Mouse (Mus musculus): ENCODE measurements around the gene Hoxa11.
A peak's percentile ranks its signal among the peaks of the same experiment; 100 is the strongest.

Hoxa11 gene

DNA sequence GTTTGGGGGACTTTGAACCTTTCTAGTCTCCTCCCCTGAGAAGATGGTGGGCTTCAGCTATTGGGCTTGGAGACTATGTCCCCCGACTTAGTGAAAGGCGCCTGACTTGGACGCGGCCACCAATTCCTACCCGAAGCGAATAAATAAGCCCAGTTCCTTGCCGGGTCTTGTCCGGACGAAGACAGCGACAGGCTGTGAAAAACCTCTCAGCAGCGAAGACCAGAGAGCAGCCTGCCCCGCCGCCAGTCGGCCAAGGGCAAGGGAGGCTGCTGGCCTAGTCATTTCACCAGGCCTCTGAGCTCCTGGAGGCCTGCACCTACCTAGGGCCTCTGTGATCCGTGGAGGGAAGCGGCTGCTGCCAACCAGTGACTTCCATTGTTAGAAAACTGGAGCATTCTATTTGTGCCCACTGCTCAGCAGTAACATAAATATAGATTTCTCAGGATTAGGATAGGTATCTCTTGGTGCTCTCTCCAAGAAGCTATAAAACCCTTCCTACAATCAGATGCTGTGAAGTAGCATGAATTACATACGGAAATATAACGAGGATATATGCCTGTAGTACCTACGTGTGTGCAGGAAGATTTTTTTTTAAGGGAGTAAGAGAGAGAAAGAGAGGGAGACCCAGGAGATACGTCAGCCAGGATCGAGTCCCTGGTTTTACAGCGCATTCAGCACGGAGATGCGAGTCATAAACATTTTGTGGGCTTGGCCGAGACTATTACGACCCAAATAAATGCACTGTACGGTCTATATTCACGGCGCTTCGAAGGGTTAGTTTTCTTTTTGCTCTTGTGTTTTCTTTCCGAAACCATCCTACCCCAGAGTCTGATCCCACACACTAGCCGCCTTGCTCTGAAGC, 25.4 kb downstream of the Hoxa11 start:
- no peak for DNase-seq (ENCODE audit: extremely low spot score, low spot score)

GRCm38 (mm10) chr6:52219234-52219942, 26.2 kb downstream of the Hoxa11 start:
- no peak for DNase-seq (ENCODE audit: extremely low spot score, low spot score)

DNA sequence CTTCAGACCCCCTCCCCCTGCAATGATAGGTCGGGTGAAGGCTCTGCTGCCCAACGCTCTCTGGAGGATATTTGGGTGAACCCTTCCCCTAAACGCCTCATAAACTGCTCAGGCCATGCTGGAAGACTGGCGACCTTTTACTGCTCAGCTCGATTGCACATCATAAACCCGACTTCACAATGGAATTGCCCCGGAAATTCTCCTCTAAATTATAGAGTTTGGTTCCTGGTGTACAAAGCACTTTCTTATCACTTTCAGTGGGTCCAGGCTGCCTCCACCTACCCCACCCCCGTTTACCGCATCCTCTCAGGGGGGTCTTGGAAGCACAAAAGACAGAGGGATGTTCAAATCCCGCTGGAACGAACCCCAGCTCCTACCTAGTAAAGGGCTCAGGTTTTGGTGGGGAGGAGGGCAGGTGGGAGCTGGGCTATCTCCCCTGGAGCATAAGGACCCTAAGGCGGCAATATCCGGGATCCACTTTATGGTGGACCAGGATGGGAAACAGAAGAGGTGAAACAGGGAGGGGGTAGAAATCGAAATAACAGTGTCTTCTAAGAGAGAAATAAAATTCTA, 26.9 kb downstream of the Hoxa11 start:
- DNase-seq (ENCODE audit: extremely low spot score, low spot score): no peak

DNA sequence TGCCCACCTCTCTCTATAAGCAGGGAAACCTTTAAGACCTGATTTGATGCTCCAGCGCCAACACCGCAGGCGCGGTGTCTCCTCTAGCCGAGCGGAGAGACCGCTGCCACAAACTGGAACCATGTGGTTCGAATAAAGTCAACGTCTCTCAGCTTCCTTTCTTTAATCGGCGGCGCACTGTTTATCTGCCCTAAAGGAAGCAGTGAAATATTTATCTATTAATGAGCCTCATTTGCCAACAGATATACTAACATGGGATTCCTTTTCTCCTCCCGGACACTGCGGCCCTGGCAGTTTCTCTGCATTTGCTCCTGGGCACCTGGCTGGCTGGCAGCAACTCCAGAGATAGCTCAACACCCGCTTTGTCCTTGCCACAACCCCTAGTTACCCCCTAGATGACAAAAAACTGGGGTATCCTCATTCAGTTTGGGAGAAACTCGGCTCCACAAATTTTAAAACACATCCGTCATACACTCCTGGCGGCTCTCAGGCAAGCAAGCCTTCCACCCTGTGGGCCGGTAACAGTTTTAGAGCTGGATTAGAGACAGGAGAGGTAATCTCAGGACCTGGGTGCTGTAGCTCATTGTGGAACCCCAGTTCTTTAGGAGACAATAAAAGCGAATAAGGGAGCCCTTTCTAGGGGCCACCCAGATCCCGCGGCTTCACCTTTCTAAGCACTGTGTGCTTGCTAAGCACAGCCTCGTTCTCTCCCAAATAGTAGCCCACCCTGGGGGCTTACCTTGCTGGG, 27.5 kb downstream of the Hoxa11 start:
- DNase-seq (ENCODE audit: extremely low spot score, low spot score): no peak

DNA sequence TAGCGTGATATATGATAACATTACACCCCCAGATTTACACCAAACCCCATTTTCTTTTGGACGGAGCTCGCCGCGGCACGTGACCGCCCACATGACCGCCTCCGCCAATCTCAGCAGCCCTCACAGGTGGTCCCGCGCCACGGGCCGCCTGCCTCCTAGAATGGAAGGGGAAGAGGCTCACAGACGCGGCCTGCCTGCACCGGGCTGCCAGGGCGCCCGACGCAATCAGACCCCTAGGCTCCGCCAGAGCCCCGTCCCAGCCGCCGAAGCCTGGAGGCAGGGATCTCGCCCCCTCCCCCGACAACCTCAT, 28.2 kb downstream of the Hoxa11 start:
- peak; percentile 93 for DNase-seq (ENCODE audit: extremely low spot score, low spot score)

DNA sequence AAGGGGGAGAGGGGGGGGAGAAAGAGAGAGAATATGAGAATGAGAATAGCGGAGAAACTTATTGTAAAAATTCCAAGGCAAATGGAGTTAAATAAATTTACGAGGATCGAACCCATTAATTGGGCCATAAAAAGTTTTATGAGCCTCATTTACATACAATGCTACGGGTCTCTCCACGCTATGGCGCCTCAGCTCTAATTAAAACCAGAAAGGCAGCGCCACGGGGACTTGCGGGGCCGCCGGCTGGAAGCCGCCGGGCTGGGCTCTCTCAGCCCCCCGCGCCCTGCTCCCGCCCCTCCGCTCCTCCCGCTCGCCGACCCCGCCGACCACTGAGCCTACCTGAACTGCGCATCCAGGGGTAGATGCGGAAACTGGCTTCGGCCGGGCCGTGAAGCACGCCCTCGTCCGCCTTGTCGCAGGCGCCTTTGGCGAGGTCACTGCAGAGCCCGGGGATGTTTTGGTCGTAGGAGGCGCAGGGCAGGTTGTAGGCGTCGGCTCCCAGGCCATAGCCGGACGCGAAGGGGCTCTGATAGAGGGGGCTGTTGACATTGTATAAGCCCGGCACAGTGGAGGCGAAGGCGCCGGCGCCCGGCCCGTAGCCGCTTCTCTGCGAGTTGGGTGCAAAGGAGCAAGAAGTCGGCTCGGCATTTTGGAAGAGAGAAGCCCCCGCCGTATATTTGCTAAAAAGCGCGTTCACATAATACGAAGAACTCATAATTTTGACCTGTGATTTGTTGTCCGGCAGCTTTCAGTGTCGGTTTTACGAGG, 28.7 kb downstream of the Hoxa11 start:
- no peak for DNase-seq (ENCODE audit: extremely low spot score, low spot score)

DNA sequence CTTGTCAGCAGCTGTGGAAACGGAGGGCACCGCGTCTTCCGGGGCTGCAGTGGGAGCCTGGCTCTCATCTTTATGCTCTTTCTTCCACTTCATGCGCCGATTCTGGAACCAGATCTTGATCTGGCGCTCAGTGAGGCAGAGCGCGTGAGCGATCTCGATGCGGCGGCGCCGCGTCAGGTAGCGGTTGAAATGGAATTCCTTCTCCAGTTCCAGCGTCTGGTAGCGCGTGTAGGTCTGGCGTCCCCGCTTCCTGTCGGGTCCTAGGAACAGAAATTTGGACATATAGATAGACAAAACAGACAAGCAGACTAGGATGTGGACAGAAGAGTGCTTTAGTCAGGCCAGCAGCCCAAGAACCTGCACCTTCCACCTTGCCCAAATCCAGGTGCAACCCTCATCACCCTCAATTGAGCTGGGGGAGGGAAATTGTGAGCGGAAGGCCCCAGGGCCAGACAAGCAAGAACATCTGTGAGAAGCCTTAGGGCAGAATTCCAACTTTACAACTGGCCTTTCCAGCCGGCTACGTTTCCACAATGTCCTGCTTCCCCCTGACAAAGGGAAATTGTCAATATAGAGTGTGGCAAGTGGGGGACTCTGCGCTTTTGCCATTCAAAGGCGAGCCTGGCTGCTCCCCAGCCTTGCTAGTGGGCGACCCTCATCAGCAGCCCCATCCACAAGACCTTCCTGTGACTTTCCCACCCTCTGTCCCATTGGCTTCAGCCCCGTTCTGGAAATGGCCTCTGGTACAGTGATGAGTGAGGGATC, 29.7 kb downstream of the Hoxa11 start:
- no peak for DNase-seq (ENCODE audit: extremely low spot score, low spot score)

DNA sequence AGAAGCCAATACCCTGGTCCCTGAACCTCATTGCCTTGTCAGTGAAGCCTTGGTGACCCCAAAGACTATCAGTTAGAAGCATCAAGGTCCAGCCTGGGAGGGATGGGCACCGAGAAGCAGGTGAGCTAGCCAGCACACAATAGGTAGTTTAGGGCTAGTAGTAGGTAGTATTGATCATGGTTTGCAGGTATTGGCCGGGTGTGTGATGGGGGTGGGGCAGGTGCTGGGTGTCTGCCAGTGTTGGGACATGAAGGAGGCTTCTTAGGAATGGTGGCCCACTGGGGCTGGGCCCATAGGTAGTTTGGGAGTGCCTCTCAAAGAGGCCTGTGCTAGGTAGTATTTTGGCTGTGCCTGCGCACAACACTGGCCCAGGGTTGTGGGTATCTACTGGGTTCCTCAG, 30.5 kb downstream of the Hoxa11 start:
- no peak for DNase-seq (ENCODE audit: extremely low spot score, low spot score)

DNA sequence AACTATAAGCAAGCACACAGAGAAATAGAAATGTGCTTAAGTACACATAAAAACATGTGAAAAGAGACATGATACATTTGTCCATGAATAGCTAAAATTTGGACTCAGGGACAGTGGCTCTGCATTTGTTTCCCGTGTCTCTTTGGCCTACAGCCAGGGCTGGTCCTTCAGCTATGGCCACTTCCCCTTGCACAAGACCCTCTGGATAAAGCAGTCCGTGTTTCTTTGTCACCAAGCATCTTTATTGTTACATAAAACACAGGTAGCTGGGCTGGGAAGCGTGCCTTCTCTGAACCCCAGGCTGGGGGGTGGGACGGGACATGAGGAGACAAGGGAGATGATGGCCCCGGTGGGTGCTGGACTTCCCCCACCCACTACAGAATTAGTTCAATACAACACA, 31.3 kb downstream of the Hoxa11 start:
- no peak for DNase-seq (ENCODE audit: extremely low spot score, low spot score)

GRCm38 (mm10) chr6:52213119-52213986, 32.3 kb downstream of the Hoxa11 start, which contains the start of the genes Hoxa3 and Gm28308:
Gene Hoxa3 (minus strand): TSS chr6:52213336.
Gene Gm28308 (minus strand): TSS chr6:52213339.
- no peak for DNase-seq (ENCODE audit: extremely low spot score, low spot score)

DNA sequence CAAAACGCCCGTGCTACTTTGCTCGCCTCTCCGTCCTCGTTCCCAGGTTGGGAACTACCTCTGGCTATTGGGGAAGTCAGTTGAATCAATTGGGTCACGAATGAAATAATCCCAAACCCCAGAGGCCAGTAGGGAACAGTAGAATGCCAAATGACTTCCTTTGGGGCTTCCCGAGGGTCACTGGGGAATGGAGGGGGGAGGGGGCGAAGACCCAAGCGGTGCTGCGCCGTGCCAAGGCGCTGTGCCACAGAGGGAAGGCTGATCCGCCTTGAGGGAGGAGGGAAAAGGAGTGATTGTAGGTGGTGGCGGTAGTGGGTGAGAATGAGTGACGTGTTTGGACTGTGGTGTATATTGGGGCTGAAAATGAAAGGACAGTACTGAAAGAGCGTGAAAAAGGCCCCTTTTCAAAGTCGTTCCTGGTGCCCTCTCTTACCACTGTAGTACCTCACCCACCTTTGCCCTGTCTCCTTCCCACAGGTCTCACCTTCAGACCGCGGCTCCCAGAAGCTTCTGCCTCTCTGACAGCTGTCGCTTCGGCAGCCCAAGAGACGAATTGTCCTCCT, 33.0 kb downstream of the Hoxa11 start:
- no peak for DNase-seq (ENCODE audit: extremely low spot score, low spot score)

- DNase-seq (ENCODE audit: extremely low spot score, low spot score): no peak
Observed at GRCm38 (mm10) chr6:52211961-52212360, 33.6 kb downstream of the Hoxa11 start.

- DNase-seq (ENCODE audit: extremely low spot score, low spot score): peak; percentile 88
Observed at GRCm38 (mm10) chr6:52211170-52211935, 34.3 kb downstream of the Hoxa11 start.

GRCm38 (mm10) chr6:52209685-52210046, 35.9 kb downstream of the Hoxa11 start:
- DNase-seq (ENCODE audit: extremely low spot score, low spot score): peak; percentile 62

DNA sequence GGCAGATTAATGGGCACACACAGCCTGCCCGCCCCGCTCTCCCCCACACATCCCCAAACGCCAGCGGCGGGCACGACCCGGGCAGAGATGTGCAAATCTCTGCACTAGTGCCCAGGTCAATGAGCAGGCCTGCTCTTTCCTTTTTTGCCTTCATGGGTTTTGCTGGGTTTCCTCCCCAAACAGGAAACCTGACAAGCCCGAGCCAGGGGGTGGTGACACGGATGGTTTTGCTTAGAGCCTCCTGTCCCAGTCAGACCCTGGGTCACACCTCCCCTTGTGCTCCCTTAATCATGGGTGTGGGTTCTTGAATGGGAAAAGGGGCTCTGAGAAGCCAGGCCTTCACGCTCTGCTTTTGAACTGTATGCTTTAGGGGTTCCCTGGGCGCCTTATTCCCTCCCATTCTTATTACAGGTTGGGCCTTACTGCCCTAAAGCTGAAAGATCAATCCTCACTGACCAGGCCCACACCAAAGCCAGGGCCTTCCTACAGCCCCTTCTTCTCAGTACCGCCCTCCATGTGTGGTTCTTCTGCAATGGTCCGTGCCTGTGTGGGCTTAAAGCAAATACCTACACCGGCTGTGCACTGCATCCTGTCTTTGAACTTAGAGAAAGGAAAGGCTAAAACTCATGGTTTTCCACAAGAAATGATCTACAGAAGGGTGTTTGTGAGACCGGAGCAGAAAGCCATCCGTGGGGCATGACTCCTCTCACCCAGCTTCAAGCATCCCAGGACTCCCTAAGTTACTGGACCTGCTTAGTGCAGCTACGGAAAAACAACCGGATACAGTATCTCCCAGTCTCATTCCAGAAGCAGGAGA, 36.5 kb downstream of the Hoxa11 start:
- DNase-seq (ENCODE audit: extremely low spot score, low spot score): peak; percentile 80

DNA sequence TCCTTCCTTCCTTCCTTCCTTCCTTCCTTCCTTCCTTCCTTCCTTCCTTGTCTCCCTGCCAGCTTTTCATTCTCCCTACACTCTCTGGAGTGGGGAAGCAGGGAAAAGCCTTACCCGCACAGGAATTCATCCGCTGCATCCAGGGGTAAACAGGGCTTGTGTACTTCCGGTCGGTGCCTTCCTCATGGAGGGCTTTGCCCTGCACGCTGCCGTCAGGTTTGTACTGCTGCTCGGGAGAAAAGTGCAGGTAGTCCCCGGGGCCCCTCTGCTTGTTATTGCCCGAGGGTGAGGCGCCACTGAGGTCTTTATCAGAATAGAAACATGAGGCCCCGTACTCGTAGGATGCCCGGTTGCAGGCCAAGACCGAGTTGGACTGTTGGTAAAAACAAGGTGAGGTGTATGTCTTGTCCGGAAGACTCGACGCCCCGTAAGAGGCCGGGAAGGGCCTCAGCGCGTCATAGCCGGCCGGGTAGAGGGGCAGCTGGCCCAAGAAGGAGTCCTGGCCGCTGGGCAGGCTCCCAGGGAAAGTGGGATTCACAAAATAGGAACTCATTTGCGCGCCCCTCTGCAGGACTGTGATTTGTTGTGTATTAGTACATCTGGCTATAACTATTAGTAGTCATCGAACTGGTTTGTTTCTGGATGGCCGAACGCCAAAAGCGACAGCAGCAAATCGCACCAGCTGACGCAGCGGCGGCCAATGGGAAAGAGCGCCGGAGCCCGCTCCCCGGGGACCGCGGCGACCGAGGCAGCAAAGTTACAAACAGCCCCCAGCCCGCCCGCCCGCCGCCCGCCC, 37.3 kb downstream of the Hoxa11 start, which contains the start of gene Hoxa6:
Gene Hoxa6, minus strand, starts transcription at position 651 of the 796 bp plus-strand sequence.
- no peak for DNase-seq (ENCODE audit: extremely low spot score, low spot score)

GRCm38 (mm10) chr6:52207684-52207976, 38.0 kb downstream of the Hoxa11 start:
- no peak for DNase-seq (ENCODE audit: extremely low spot score, low spot score)

All from neural tube, embryonic 10.5 days (tissue).